Mouse (Mus musculus) testis, adult 2 months (tissue): ENCODE results near the gene Gp9. TPM values are rescaled to one million over a fixed set of nuclear protein-coding genes. Genes with fewer than 3 reads are reported as not detected.
A peak's percentile ranks its signal among the peaks of the same experiment; 100 is the strongest.

ENCODE experiments used
- H3K27ac ChIP-seq: fragments of 200-500 bp; 2 replicates; pipeline ENCODE4 v1.5.1; 2012; ENCODE audit warnings: low read depth, low read length; ENCODE audit not compliant: control insufficient read depth, insufficient read depth
- H3K27me3 ChIP-seq: fragments of 200-500 bp; 2 replicates; pipeline ENCODE4 v1.6.1; 2012; ENCODE audit warnings: mild to moderate bottlenecking, low read length, moderate library complexity; ENCODE audit not compliant: control insufficient read depth, insufficient read depth
- H3K36me3 ChIP-seq: fragments of 200-500 bp; 2 replicates; pipeline ENCODE4 v1.6.1; 2012; ENCODE audit warnings: mild to moderate bottlenecking, low read length; ENCODE audit not compliant: control insufficient read depth, insufficient read depth
- H3K4me1 ChIP-seq: fragments of 200-500 bp; 2 replicates; pipeline ENCODE4 v1.6.1; 2012; ENCODE audit warnings: low read length; ENCODE audit not compliant: control insufficient read depth, insufficient read depth
- H3K4me3 ChIP-seq: fragments of 200-500 bp; 2 replicates; pipeline ENCODE4 v1.5.1; 2012; ENCODE audit warnings: low read depth, mild to moderate bottlenecking, low read length, moderate library complexity, mixed read lengths; ENCODE audit not compliant: control insufficient read depth
- CTCF ChIP-seq: fragments of 200-500 bp; IDR thresholded peaks from 2 replicates; pipeline ENCODE4 v1.5.1; 2012; ENCODE audit warnings: low read depth, mild to moderate bottlenecking, inconsistent platforms, low read length, moderate library complexity; ENCODE audit not compliant: control insufficient read depth, insufficient read depth, insufficient replicate concordance
- POLR2A ChIP-seq: fragments of 200-500 bp; IDR thresholded peaks from 2 replicates; pipeline ENCODE4 v1.6.1; 2012; ENCODE audit warnings: low read depth, mild to moderate bottlenecking, inconsistent platforms, low read length, moderate library complexity; ENCODE audit not compliant: control insufficient read depth
- polyA plus RNA-seq: library from polyadenylated mRNA; depleted of rRNA; stranded (reverse); fragments of >200 nt; gene quantifications from 2 replicates; pipeline ENCODE4 v1.2.3, GENCODE M21; 2012

Gp9 gene
- polyA plus RNA-seq, 1 experiment, result not detected

GRCm38 (mm10) chr6:87742804-87743203 lies 35.1 kb upstream of the Gp9 start:
- no peak overlapping the region for H3K4me3 ChIP-seq
- TF ChIP-seq CTCF (peak; percentile 51; the same call in 1 of the 2 replicates), POLR2A (no peak)
- H3K27ac ChIP-seq, result no peak overlapping the region
- no peaks in the 10 kb centered on the region for H3K27me3 ChIP-seq
- H3K4me1 ChIP-seq, result no peaks in the 10 kb centered on the region
- H3K36me3 ChIP-seq, result no peaks in the 10 kb centered on the region

GRCm38 (mm10) chr6:87743281-87743680 lies 34.6 kb upstream of the Gp9 start:
- Histone ChIP-seq H3K27ac (no peak overlapping the region), H3K4me1 (no peaks in the 10 kb centered on the region), H3K4me3 (no peak overlapping the region), H3K27me3 (no peaks in the 10 kb centered on the region), H3K36me3 (no peaks in the 10 kb centered on the region)
- TF ChIP-seq POLR2A (no peak), CTCF (no peak)

DNA sequence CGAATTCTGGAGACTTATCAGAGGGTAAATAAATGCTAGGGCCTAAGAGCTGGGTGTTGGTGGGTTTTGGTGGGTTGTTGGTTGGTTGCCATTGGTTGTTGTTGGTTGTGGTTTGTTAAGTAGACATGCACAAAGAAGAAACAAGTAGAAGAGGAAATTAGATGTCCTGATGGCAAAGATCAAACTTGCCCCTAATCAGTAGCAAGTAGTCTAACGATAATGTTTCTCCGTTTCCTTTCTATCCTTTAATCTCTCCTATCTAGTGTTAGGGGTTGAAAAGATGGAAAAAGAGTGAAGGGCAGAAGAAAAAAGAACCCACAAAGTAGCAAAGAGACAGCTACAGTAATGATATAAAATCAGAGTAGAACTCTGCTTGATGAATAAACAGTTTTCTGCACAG lies 33.2 kb upstream of the Gp9 start:
- Histone ChIP-seq H3K4me1 (no peaks in the 10 kb centered on the region), H3K27me3 (no peaks in the 10 kb centered on the region), H3K36me3 (no peaks in the 10 kb centered on the region), H3K4me3 (no peak overlapping the region), H3K27ac (no peak overlapping the region)
- TF ChIP-seq CTCF, result no peak
- no peak for TF ChIP-seq POLR2A

GRCm38 (mm10) chr6:87745301-87745700 lies 32.6 kb upstream of the Gp9 start:
- H3K27me3 ChIP-seq, result no peaks in the 10 kb centered on the region
- no peaks in the 10 kb centered on the region for H3K36me3 ChIP-seq
- no peak for TF ChIP-seq CTCF
- TF ChIP-seq POLR2A, result no peak
- H3K4me3 ChIP-seq, result no peak overlapping the region
- H3K4me1 ChIP-seq, result no peaks in the 10 kb centered on the region
- no peak overlapping the region for H3K27ac ChIP-seq

DNA sequence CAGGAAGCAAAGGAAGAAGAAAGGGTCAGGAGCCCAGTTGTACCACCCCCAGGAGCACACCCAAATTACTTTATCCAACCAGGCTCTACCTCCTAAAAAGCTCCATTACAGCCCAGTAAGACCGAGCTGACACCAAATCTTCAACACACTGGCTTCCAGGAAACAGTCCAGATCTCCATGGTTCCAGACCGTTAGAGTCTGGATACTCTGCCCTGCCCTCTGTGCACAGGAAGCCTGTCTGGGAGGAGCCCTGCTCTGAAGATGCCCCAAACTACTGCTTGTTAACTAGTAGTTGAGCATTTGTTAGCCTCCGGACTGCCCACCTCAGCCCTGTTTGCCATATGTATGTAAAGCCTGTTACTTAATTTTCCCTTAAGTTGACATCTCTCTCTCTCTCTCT lies 31.8 kb upstream of the Gp9 start:
- H3K27me3 ChIP-seq, result no peaks in the 10 kb centered on the region
- no peaks in the 10 kb centered on the region for H3K4me1 ChIP-seq
- no peak overlapping the region for H3K27ac ChIP-seq
- no peak overlapping the region for H3K4me3 ChIP-seq
- TF ChIP-seq POLR2A (no peak), CTCF (no peak)
- H3K36me3 ChIP-seq, result no peaks in the 10 kb centered on the region

DNA sequence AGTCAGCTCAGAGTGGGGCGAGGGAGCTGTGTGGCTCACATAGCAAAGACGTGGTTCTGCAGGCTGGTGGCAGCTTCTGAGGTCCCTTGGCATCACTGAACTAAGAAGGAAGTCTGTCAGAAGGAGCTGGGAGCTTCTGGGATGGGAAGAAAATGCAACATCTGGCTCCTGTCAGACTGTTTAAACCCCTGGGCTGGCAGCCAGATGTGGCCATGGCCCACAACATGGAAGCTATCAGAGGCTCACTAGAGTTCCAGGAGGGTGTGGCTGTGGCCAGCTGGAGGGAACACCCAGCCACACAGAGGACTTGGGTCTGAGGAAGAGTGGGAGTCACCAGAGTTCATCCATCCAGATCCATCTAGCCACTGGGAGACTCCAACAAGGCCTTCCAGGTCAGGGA lies 31.0 kb upstream of the Gp9 start:
- TF ChIP-seq POLR2A, result no peak
- no peak for TF ChIP-seq CTCF
- Histone ChIP-seq H3K36me3 (no peaks in the 10 kb centered on the region), H3K27me3 (no peaks in the 10 kb centered on the region), H3K4me3 (no peak overlapping the region), H3K4me1 (no peaks in the 10 kb centered on the region), H3K27ac (no peak overlapping the region)

DNA sequence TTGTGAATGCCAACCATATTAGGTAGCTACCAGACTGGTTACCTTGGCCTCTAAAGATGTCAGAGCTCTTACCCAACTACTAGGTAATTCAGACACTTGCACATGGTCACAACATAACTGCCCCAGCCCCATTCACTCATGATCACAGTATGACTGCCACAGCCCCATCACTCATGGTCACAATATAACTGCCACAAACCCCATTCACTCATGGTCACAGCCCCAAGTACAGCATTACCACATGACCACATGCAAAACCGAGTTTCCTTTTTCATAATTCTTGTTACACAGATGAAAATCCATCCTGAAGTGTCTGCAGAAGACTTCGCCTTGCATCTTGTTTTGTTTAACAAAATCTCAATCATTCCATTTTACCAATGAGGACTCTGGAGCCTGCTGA lies 29.8 kb upstream of the Gp9 start:
- Histone ChIP-seq H3K4me1 (no peaks in the 10 kb centered on the region), H3K27ac (no peak overlapping the region), H3K27me3 (no peaks in the 10 kb centered on the region), H3K36me3 (no peaks in the 10 kb centered on the region), H3K4me3 (no peak overlapping the region)
- TF ChIP-seq POLR2A, result no peak
- TF ChIP-seq CTCF, result no peak

- no peak overlapping the region for H3K27ac ChIP-seq
- TF ChIP-seq CTCF, result no peak
- TF ChIP-seq POLR2A, result no peak
- no peaks in the 10 kb centered on the region for H3K4me1 ChIP-seq
Observed at GRCm38 (mm10) chr6:87748531-87748930, 29.3 kb upstream of the Gp9 start.

More at GRCm38 (mm10) chr6:87748531-87748930, 29.3 kb upstream of the Gp9 start:
- H3K36me3 ChIP-seq, result no peaks in the 10 kb centered on the region
- H3K27me3 ChIP-seq, result no peaks in the 10 kb centered on the region
- no peak overlapping the region for H3K4me3 ChIP-seq
